Mouse (Mus musculus) liver, postnatal 0 days (tissue): Measurements from ENCODE around the gene Sbk3.

ENCODE experiments used
- CTCF ChIP-seq: sonication (generic); IDR thresholded peaks from 2 replicates; pipeline ENCODE4 v1.5.1; 2016; ENCODE audit warnings: antibody characterized with exemption, low read depth
- EP300 ChIP-seq: IDR thresholded peaks from 2 replicates; pipeline ENCODE4 v1.6.1; 2016; ENCODE audit warnings: antibody characterized with exemption, low read depth, mild to moderate bottlenecking

DNA sequence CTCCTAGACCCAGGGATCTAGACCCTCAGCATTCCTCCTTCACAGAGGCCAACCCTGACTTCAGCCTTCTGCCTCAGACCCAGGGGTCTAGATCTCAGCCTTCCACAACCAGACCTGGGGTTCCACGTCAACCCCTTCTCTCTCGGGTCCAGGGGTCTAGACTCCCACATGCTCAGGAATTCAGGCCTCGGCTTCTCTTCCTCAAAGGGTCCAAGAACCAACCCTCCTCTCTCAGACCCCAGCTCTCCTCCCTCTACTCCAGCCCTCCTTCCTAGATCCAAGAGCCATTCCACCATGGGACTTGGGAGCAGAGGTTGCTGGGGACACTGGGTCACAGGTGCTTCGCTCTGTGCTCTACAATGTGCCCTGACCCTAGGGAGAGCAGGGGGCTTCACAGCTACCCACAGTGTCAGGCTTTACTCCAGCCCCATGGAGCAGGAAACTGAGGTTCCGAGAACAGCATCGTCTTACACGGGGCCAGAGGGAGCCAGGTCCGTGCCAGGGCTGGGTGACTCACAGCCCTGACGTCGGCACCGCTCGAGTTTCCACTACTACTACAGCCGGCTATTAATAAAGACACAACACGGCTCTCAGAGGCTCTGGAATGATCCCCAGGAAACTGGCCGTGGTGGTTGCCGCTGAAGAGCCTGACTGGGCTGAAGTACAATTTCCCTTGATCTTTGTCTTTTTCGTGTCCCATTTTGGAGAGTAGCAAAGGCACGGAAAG lies 1.5 kb upstream of the Sbk3 start:
- TF ChIP-seq CTCF (no peak), EP300 (no peak)
